Mouse (Mus musculus) limb, embryonic 12.5 days (tissue): ENCODE results near the gene Neurl3. TPM values are rescaled to one million over a fixed set of nuclear protein-coding genes. Genes with fewer than 3 reads are reported as not detected.

Experiments
- ATAC-seq: fragments of 200-750 bp; cut with Nextera tagmentation; 2 replicates; pipeline ENCODE4 v1.8.0; 2017; ENCODE audit warnings: low read depth, moderate TSS enrichment; ENCODE audit not compliant: insufficient number of reproducible peaks, insufficient read depth, low FRiP score, low TSS enrichment
- H3K27ac ChIP-seq: fragments of 300-500 bp; sonication (generic); 2 replicates; pipeline ENCODE4 v1.5.1; 2016; ENCODE audit warnings: mild to moderate bottlenecking, moderate library complexity
- H3K27me3 ChIP-seq: fragments of 300-500 bp; sonication (generic); 2 replicates; pipeline ENCODE4 v1.6.1; 2016; ENCODE audit warnings: mild to moderate bottlenecking, moderate library complexity
- H3K36me3 ChIP-seq: fragments of 300-500 bp; sonication (generic); 2 replicates; pipeline ENCODE4 v1.6.1; 2016; ENCODE audit warnings: mild to moderate bottlenecking, moderate library complexity
- H3K4me1 ChIP-seq: fragments of 300-500 bp; sonication (generic); replicated peaks from 2 replicates; pipeline ENCODE4 v1.6.1; 2016
- H3K4me2 ChIP-seq: fragments of 300-500 bp; sonication (generic); 2 replicates; pipeline ENCODE4 v1.6.1; 2016; ENCODE audit warnings: mild to moderate bottlenecking, moderate library complexity
- H3K4me3 ChIP-seq: fragments of 300-500 bp; sonication (generic); replicated peaks from 2 replicates; pipeline ENCODE4 v1.5.1; 2016; ENCODE audit warnings: mild to moderate bottlenecking
- H3K9ac ChIP-seq: fragments of 300-500 bp; sonication (generic); replicated peaks from 2 replicates; pipeline ENCODE4 v1.6.1; 2016; ENCODE audit warnings: mild to moderate bottlenecking, moderate library complexity
- H3K9me3 ChIP-seq: fragments of 300-500 bp; sonication (generic); 2 replicates; pipeline ENCODE4 v1.6.1; 2016; ENCODE audit warnings: mild to moderate bottlenecking, moderate library complexity
- WGBS: fragments of 180-500 bp; shearing (Covaris S2); methylation state at CpG from one replicate; pipeline ENCODE4 v1.1.7; 2016; 5-methylcytosine and 5-hydroxymethylcytosine counted together
- polyA plus RNA-seq: library from polyadenylated mRNA; unstranded; fragments of >200 nt; fragmentation: Nextera tagmentation; extraction: Ambion mirVana; gene quantifications from 2 replicates; pipeline ENCODE4 v1.2.1, GENCODE M21; 2016

The Neurl3 gene
- polyA plus RNA-seq, 1 experiment from 2014 or later: 0.55 TPM

GRCm38 (mm10) chr1:36270666-36271065, 3.8 kb downstream of the Neurl3 start:
- Histone ChIP-seq H3K36me3 (no peaks in the 10 kb centered on the region), H3K4me3 (no peak overlapping the region), H3K9me3 (no peaks in the 10 kb centered on the region), H3K27ac (no peak overlapping the region), H3K27me3 (peaks cover 25% of the 10 kb centered on the region), H3K4me2 (no peak overlapping the region), H3K4me1 (peaks cover 30% of the 10 kb centered on the region), H3K9ac (no peak overlapping the region)
- ATAC-seq: no peak
- 51% methylated on average over 3 of the region's 3 CpGs for WGBS

GRCm38 (mm10) chr1:36269121-36269795, 5.2 kb downstream of the Neurl3 start:
- Histone ChIP-seq H3K27ac (no peak overlapping the region), H3K27me3 (peaks cover 25% of the 10 kb centered on the region), H3K9me3 (no peaks in the 10 kb centered on the region), H3K9ac (no peak overlapping the region; the same call in 1 of the 2 replicates), H3K4me2 (peak overlapping the region; percentile 48), H3K36me3 (no peaks in the 10 kb centered on the region), H3K4me1 (peaks cover 30% of the 10 kb centered on the region), H3K4me3 (peak overlapping the region; percentile 20)
- no peak for ATAC-seq
- WGBS: 35% methylated on average over 54 of the region's 54 CpGs

GRCm38 (mm10) chr1:36267595-36267994, 6.9 kb downstream of the Neurl3 start:
- Histone ChIP-seq H3K4me3 (no peak overlapping the region), H3K36me3 (no peaks in the 10 kb centered on the region), H3K4me1 (peaks cover 20% of the 10 kb centered on the region), H3K9me3 (no peaks in the 10 kb centered on the region), H3K27ac (no peak overlapping the region), H3K27me3 (peaks cover 25% of the 10 kb centered on the region), H3K4me2 (no peak overlapping the region), H3K9ac (no peak overlapping the region)
- WGBS: 93% methylated on average over 3 of the region's 3 CpGs
- ATAC-seq: no peak

GRCm38 (mm10) chr1:36266293-36266692, 8.2 kb downstream of the Neurl3 start:
- no peak overlapping the region for H3K9ac ChIP-seq
- H3K9me3 ChIP-seq: no peaks in the 10 kb centered on the region
- WGBS: 79% methylated on average over 6 of the region's 6 CpGs
- peaks cover 25% of the 10 kb centered on the region for H3K27me3 ChIP-seq
- H3K36me3 ChIP-seq: no peaks in the 10 kb centered on the region
- H3K27ac ChIP-seq: no peak overlapping the region
- no peak for ATAC-seq
- peaks cover 20% of the 10 kb centered on the region for H3K4me1 ChIP-seq
- no peak overlapping the region for H3K4me2 ChIP-seq
- no peak overlapping the region for H3K4me3 ChIP-seq

GRCm38 (mm10) chr1:36263833-36264488, 10.5 kb downstream of the Neurl3 start:
- WGBS: 67% methylated on average over 13 of the region's 13 CpGs
- Histone ChIP-seq H3K27me3 (peaks cover 7% of the 10 kb centered on the region), H3K9ac (no peak overlapping the region), H3K4me1 (peaks cover under 1% of the 10 kb centered on the region), H3K36me3 (no peaks in the 10 kb centered on the region), H3K4me3 (no peak overlapping the region), H3K9me3 (no peaks in the 10 kb centered on the region), H3K4me2 (no peak overlapping the region), H3K27ac (no peak overlapping the region)
- no peak for ATAC-seq

- Histone ChIP-seq H3K9me3 (no peaks in the 10 kb centered on the region), H3K36me3 (no peaks in the 10 kb centered on the region), H3K27ac (no peak overlapping the region), H3K9ac (no peak overlapping the region; the same call in 1 of the 2 replicates), H3K4me1 (no peaks in the 10 kb centered on the region), H3K27me3 (no peaks in the 10 kb centered on the region), H3K4me3 (no peak overlapping the region), H3K4me2 (no peak overlapping the region)
- no peak for ATAC-seq
- 83% methylated on average over 19 of the region's 19 CpGs for WGBS
Measured at GRCm38 (mm10) chr1:36261708-36262504, 12.6 kb downstream of the Neurl3 start.

GRCm38 (mm10) chr1:36260418-36260817, 14.1 kb downstream of the Neurl3 start:
- peaks cover 8% of the 10 kb centered on the region for H3K27me3 ChIP-seq
- H3K27ac ChIP-seq: no peak overlapping the region
- no peak overlapping the region for H3K9ac ChIP-seq
- no peaks in the 10 kb centered on the region for H3K4me1 ChIP-seq
- H3K9me3 ChIP-seq: peaks cover 6% of the 10 kb centered on the region; the same call in 1 of the 2 replicates
- WGBS: 89% methylated on average over 1 of the region's 1 CpGs
- no peak overlapping the region for H3K4me2 ChIP-seq
- no peak overlapping the region for H3K4me3 ChIP-seq
- ATAC-seq: no peak
- H3K36me3 ChIP-seq: no peaks in the 10 kb centered on the region

- no peak overlapping the region for H3K4me2 ChIP-seq
- peaks cover 6% of the 10 kb centered on the region; the same call in 1 of the 2 replicates for H3K9me3 ChIP-seq
- H3K27ac ChIP-seq: no peak overlapping the region
- peaks cover 10% of the 10 kb centered on the region for H3K4me1 ChIP-seq
- ATAC-seq: no peak
- no peak overlapping the region for H3K4me3 ChIP-seq
- H3K27me3 ChIP-seq: peaks cover 19% of the 10 kb centered on the region
- H3K9ac ChIP-seq: no peak overlapping the region
- WGBS: 93% methylated on average over 2 of the region's 2 CpGs
- H3K36me3 ChIP-seq: no peaks in the 10 kb centered on the region
Measured at GRCm38 (mm10) chr1:36259281-36259680, 15.2 kb downstream of the Neurl3 start.

GRCm38 (mm10) chr1:36258631-36259030, 15.8 kb downstream of the Neurl3 start:
- ATAC-seq: no peak
- Histone ChIP-seq H3K36me3 (no peaks in the 10 kb centered on the region), H3K4me1 (peaks cover 12% of the 10 kb centered on the region), H3K9me3 (peaks cover 6% of the 10 kb centered on the region; the same call in 1 of the 2 replicates), H3K27ac (no peak overlapping the region), H3K4me3 (no peak overlapping the region), H3K27me3 (peaks cover 25% of the 10 kb centered on the region), H3K4me2 (no peak overlapping the region), H3K9ac (no peak overlapping the region)
- 39% methylated on average over 2 of the region's 2 CpGs for WGBS

GRCm38 (mm10) chr1:36257276-36257675, 17.2 kb downstream of the Neurl3 start:
- H3K4me1 ChIP-seq: peaks cover 12% of the 10 kb centered on the region
- no peak for ATAC-seq
- 86% methylated on average over 8 of the region's 8 CpGs for WGBS
- no peaks in the 10 kb centered on the region for H3K36me3 ChIP-seq
- H3K27me3 ChIP-seq: peaks cover 27% of the 10 kb centered on the region
- H3K4me2 ChIP-seq: no peak overlapping the region
- H3K27ac ChIP-seq: no peak overlapping the region
- peaks cover 6% of the 10 kb centered on the region; the same call in 1 of the 2 replicates for H3K9me3 ChIP-seq
- H3K9ac ChIP-seq: no peak overlapping the region
- H3K4me3 ChIP-seq: no peak overlapping the region
